Mouse (Mus musculus) heart, embryonic 11.5 days (tissue): Measurements from ENCODE around the gene Brap. TPM values are rescaled to one million over a fixed set of nuclear protein-coding genes. Genes with fewer than 3 reads are reported as not detected.

Experiments
- polyA plus RNA-seq: library from polyadenylated mRNA; unstranded; fragments of >200 nt; fragmentation: Nextera tagmentation; extraction: Ambion mirVana; gene quantifications from 2 replicates; pipeline ENCODE4 v1.2.1, GENCODE M21; 2014

Brap gene
- polyA plus RNA-seq, 1 experiment from 2014 or later = 23.9 TPM

Other genes with a start within 250 kb of the Brap start
- gene Tmem116, start 208.7 kb upstream of the Brap start, polyA plus RNA-seq = 3.5 and 4.0 TPM in 2 replicates
- gene Erp29, start 208.1 kb upstream of the Brap start, polyA plus RNA-seq = 137 and 153 TPM in 2 replicates
- 0.29 and 0.45 TPM in 2 replicates for gene Adam1b, start 157.1 kb upstream of the Brap start, polyA plus RNA-seq
- 1.0 and 1.3 TPM in 2 replicates for gene Adam1a, start 115.1 kb upstream of the Brap start, polyA plus RNA-seq
- not detected in 2 replicates for gene Gm42878, start 115.1 kb upstream of the Brap start, polyA plus RNA-seq
- gene Mapkapk5, start 114.7 kb upstream of the Brap start, polyA plus RNA-seq = 43.6 and 45.7 TPM in 2 replicates
- 24.6 and 39.3 TPM in 2 replicates for gene Aldh2, start 66.7 kb upstream of the Brap start, polyA plus RNA-seq
- gene Acad12, start 41.6 kb upstream of the Brap start, polyA plus RNA-seq = 5.4 and 5.7 TPM in 2 replicates
- 1.1 and 1.5 TPM in 2 replicates for gene Acad10, start within 50 bp of the Brap start, polyA plus RNA-seq
- 76.9 and 80.6 TPM in 2 replicates for gene Atxn2, start 50.8 kb downstream of the Brap start, polyA plus RNA-seq
- 16.8 and 17.2 TPM in 2 replicates for gene Sh2b3, start 177.1 kb downstream of the Brap start, polyA plus RNA-seq
- gene Pheta1, start 188.4 kb downstream of the Brap start, polyA plus RNA-seq = 10.6 and 11.8 TPM in 2 replicates